Mouse (Mus musculus): ENCODE measurements around the gene Rapgef4. TPM values are rescaled to one million over a fixed set of nuclear protein-coding genes. Genes with fewer than 3 reads are reported as not detected.
A peak's percentile ranks its signal among the peaks of the same experiment; 100 is the strongest.

Gene Rapgef4
- polyA plus RNA-seq, 1 experiment from 2014 or later = 5.0 TPM

GRCm38 (mm10) chr2:72005051-72005450 lies 24.0 kb downstream of the Rapgef4 start:
- no peak for DNase-seq (ENCODE audit: low spot score)
- no peaks in the 10 kb centered on the region for H3K9me3 ChIP-seq (ENCODE audit: low read length)
- no peaks in the 10 kb centered on the region for H3K27me3 ChIP-seq (replicated peaks; ENCODE audit: insufficient read depth, low read length)
- H3K9ac ChIP-seq (replicated peaks; ENCODE audit: low read depth) = no peak overlapping the region
- no peak overlapping the region for H3K4me3 ChIP-seq (ENCODE audit: low read depth, low read length)
- TF ChIP-seq EP300 (IDR thresholded peaks at IDR 0.05) (no peak), CTCF (IDR thresholded peaks at IDR 0.05) (no peak)
- no peak overlapping the region for H3K27ac ChIP-seq (ENCODE audit: low read length)
- H3K4me2 ChIP-seq (replicated peaks; ENCODE audit: low read depth, low read length) = no peak overlapping the region
- no peaks in the 10 kb centered on the region for H3K4me1 ChIP-seq (ENCODE audit: insufficient read depth, low read depth, low read length)
- no peaks in the 10 kb centered on the region for H3K36me3 ChIP-seq (ENCODE audit: insufficient read depth, low read length)
- 87% methylated on average over 16 of the region's 16 CpGs for WGBS
- no peak for ATAC-seq

- 45% methylated on average over 3 of the region's 3 CpGs for WGBS
- H3K27me3 ChIP-seq (replicated peaks; ENCODE audit: insufficient read depth, low read length) = no peaks in the 10 kb centered on the region
- H3K4me2 ChIP-seq (replicated peaks; ENCODE audit: low read depth, low read length) = no peak overlapping the region
- H3K36me3 ChIP-seq (ENCODE audit: insufficient read depth, low read length) = no peaks in the 10 kb centered on the region
- no peak overlapping the region for H3K9ac ChIP-seq (replicated peaks; ENCODE audit: low read depth)
- TF ChIP-seq CTCF (IDR thresholded peaks at IDR 0.05) (no peak), EP300 (IDR thresholded peaks at IDR 0.05) (peak; percentile 11; the same call in 1 of the 2 replicates)
- no peaks in the 10 kb centered on the region for H3K9me3 ChIP-seq (ENCODE audit: low read length)
- ATAC-seq = peak; percentile 93
- H3K27ac ChIP-seq (ENCODE audit: low read length) = no peak overlapping the region
- DNase-seq (ENCODE audit: low spot score) = peak; percentile 86
- H3K4me3 ChIP-seq (ENCODE audit: low read depth, low read length) = no peak overlapping the region
- H3K4me1 ChIP-seq (ENCODE audit: insufficient read depth, low read depth, low read length) = no peaks in the 10 kb centered on the region
Measured at GRCm38 (mm10) chr2:72009446-72010218, 28.6 kb downstream of the Rapgef4 start.

- no peaks in the 10 kb centered on the region for H3K36me3 ChIP-seq (ENCODE audit: insufficient read depth, low read length)
- no peaks in the 10 kb centered on the region for H3K4me1 ChIP-seq (ENCODE audit: insufficient read depth, low read depth, low read length)
- H3K9ac ChIP-seq (replicated peaks; ENCODE audit: low read depth) = no peak overlapping the region
- no peak overlapping the region for H3K4me2 ChIP-seq (replicated peaks; ENCODE audit: low read depth, low read length)
- ATAC-seq = no peak
- no peaks in the 10 kb centered on the region for H3K27me3 ChIP-seq (replicated peaks; ENCODE audit: insufficient read depth, low read length)
- no peak overlapping the region for H3K4me3 ChIP-seq (ENCODE audit: low read depth, low read length)
- no peak overlapping the region for H3K27ac ChIP-seq (ENCODE audit: low read length)
- TF ChIP-seq EP300 (IDR thresholded peaks at IDR 0.05) = no peak
- TF ChIP-seq CTCF (IDR thresholded peaks at IDR 0.05) = no peak
- no peaks in the 10 kb centered on the region for H3K9me3 ChIP-seq (ENCODE audit: low read length)
- DNase-seq (ENCODE audit: low spot score) = no peak
- WGBS = 76% methylated on average over 8 of the region's 8 CpGs
Measured at GRCm38 (mm10) chr2:72015366-72015765, 34.3 kb downstream of the Rapgef4 start.

GRCm38 (mm10) chr2:72016013-72016412 lies 35.0 kb downstream of the Rapgef4 start:
- Histone ChIP-seq H3K9me3 (ENCODE audit: low read length) (no peaks in the 10 kb centered on the region), H3K27me3 (replicated peaks; ENCODE audit: insufficient read depth, low read length) (no peaks in the 10 kb centered on the region), H3K9ac (replicated peaks; ENCODE audit: low read depth) (no peak overlapping the region), H3K36me3 (ENCODE audit: insufficient read depth, low read length) (no peaks in the 10 kb centered on the region), H3K4me1 (ENCODE audit: insufficient read depth, low read depth, low read length) (no peaks in the 10 kb centered on the region), H3K4me3 (ENCODE audit: low read depth, low read length) (no peak overlapping the region), H3K27ac (ENCODE audit: low read length) (no peak overlapping the region), H3K4me2 (replicated peaks; ENCODE audit: low read depth, low read length) (no peak overlapping the region)
- DNase-seq (ENCODE audit: low spot score) (no peak), ATAC-seq (no peak)
- WGBS = 25% methylated on average over 5 of the region's 5 CpGs
- TF ChIP-seq CTCF (IDR thresholded peaks at IDR 0.05) (no peak), EP300 (IDR thresholded peaks at IDR 0.05) (no peak)

- DNase-seq (ENCODE audit: low spot score) = no peak
- ATAC-seq = no peak
- no peaks in the 10 kb centered on the region for H3K36me3 ChIP-seq (ENCODE audit: insufficient read depth, low read length)
- WGBS = 79% methylated on average over 2 of the region's 2 CpGs
- H3K4me3 ChIP-seq (ENCODE audit: low read depth, low read length) = no peak overlapping the region
- H3K9me3 ChIP-seq (ENCODE audit: low read length) = no peaks in the 10 kb centered on the region
- no peaks in the 10 kb centered on the region for H3K4me1 ChIP-seq (ENCODE audit: insufficient read depth, low read depth, low read length)
- no peak overlapping the region for H3K27ac ChIP-seq (ENCODE audit: low read length)
- H3K9ac ChIP-seq (replicated peaks; ENCODE audit: low read depth) = no peak overlapping the region
- no peak overlapping the region for H3K4me2 ChIP-seq (replicated peaks; ENCODE audit: low read depth, low read length)
- H3K27me3 ChIP-seq (replicated peaks; ENCODE audit: insufficient read depth, low read length) = no peaks in the 10 kb centered on the region
- TF ChIP-seq CTCF (IDR thresholded peaks at IDR 0.05) (no peak), EP300 (IDR thresholded peaks at IDR 0.05) (no peak)
Measured at GRCm38 (mm10) chr2:72017168-72017567, 36.1 kb downstream of the Rapgef4 start.

GRCm38 (mm10) chr2:72018736-72019135 lies 37.7 kb downstream of the Rapgef4 start:
- no peaks in the 10 kb centered on the region for H3K36me3 ChIP-seq (ENCODE audit: insufficient read depth, low read length)
- TF ChIP-seq EP300 (IDR thresholded peaks at IDR 0.05) (no peak), CTCF (IDR thresholded peaks at IDR 0.05) (no peak)
- no peak overlapping the region for H3K4me3 ChIP-seq (ENCODE audit: low read depth, low read length)
- no peak overlapping the region for H3K27ac ChIP-seq (ENCODE audit: low read length)
- H3K27me3 ChIP-seq (replicated peaks; ENCODE audit: insufficient read depth, low read length) = no peaks in the 10 kb centered on the region
- H3K9ac ChIP-seq (replicated peaks; ENCODE audit: low read depth) = no peak overlapping the region
- ATAC-seq = no peak
- H3K4me2 ChIP-seq (replicated peaks; ENCODE audit: low read depth, low read length) = no peak overlapping the region
- H3K4me1 ChIP-seq (ENCODE audit: insufficient read depth, low read depth, low read length) = no peaks in the 10 kb centered on the region
- WGBS = 76% methylated on average over 1 of the region's 1 CpGs
- no peak for DNase-seq (ENCODE audit: low spot score)
- no peaks in the 10 kb centered on the region for H3K9me3 ChIP-seq (ENCODE audit: low read length)

Data from lung, postnatal 0 days (tissue).